Mouse (Mus musculus) adrenal gland, postnatal 0 days (tissue): ENCODE results near the gene Abca4. TPM values are rescaled to one million over a fixed set of nuclear protein-coding genes. Genes with fewer than 3 reads are reported as not detected.

Source experiments
- polyA plus RNA-seq: library from polyadenylated mRNA; unstranded; fragments of >200 nt; fragmentation: Nextera tagmentation; extraction: Ambion mirVana; gene quantifications from 2 replicates; pipeline ENCODE4 v1.2.1, GENCODE M21; 2015

The Abca4 gene
- polyA plus RNA-seq = 1.6 and 1.7 TPM in 2 replicates

GRCm38 (mm10) chr3:122043799-122044547, at the start of gene Abca4:
Gene Abca4 (plus strand): TSS chr3:122044443.

Other genes starting within 250 kb of the Abca4 start
- 38.7 and 48.5 TPM in 2 replicates for gene Abcd3, start 229.1 kb upstream of the Abca4 start, polyA plus RNA-seq
- gene Arhgap29, start 91.9 kb upstream of the Abca4 start, polyA plus RNA-seq = 21.3 and 28.1 TPM in 2 replicates
- gene Gclm, start 201.1 kb downstream of the Abca4 start, polyA plus RNA-seq = 89.1 and 120 TPM in 2 replicates
- gene Dnttip2, start 229.9 kb downstream of the Abca4 start, polyA plus RNA-seq = 57.3 and 65.3 TPM in 2 replicates
- 16.9 and 31.6 TPM in 2 replicates for gene Bcar3, start 249.7 kb downstream of the Abca4 start, polyA plus RNA-seq